In genomic region chr8:64910026-64910425, GRCm38 (mm10) we compare ENCODE assay signal across 21 mouse cellular contexts. TPM values are rescaled to one million over a fixed set of nuclear protein-coding genes. Genes with fewer than 3 reads are reported as not detected.
DNase-seq lines count a peak whose midpoint lies in the region; ATAC-seq lines count a peak whose summit lies in the region.
"Had no signal": no experiment of that assay in that cellular context is flagged by ENCODE, and none has a peak within 500 bp of the region (broad histone marks: within the 10 kb centered on the region; RNA-seq: fewer than 3 reads in every experiment).

No protein-coding gene starts in this region.

- H3K4me2 ChIP-seq in intestine, embryonic 14.5 days (ENCODE audit: low read length): no peak overlapping the region
- H3K4me2 ChIP-seq in intestine, embryonic 15.5 days (replicated peaks): no peak overlapping the region
- no peak overlapping the region for H3K4me2 ChIP-seq in midbrain, embryonic 11.5 days
- H3K4me2 ChIP-seq in midbrain, embryonic 14.5 days (ENCODE audit: low read length): no peak overlapping the region

- WGBS in intestine, embryonic 14.5 days: 92% methylated on average over 2 of the region's 2 CpGs
- 90% methylated on average over 2 of the region's 2 CpGs for WGBS in intestine, embryonic 15.5 days
- 86% methylated on average over 2 of the region's 2 CpGs for WGBS in midbrain, embryonic 11.5 days
- WGBS in midbrain, embryonic 14.5 days: 95% methylated on average over 2 of the region's 2 CpGs

- no peak for ATAC-seq in intestine, embryonic 14.5 days (replicated peaks; ENCODE audit: low FRiP score, low TSS enrichment, low read depth)
- no peak for ATAC-seq in intestine, embryonic 15.5 days
- no peak for ATAC-seq in midbrain, embryonic 11.5 days (ENCODE audit: low FRiP score)
- ATAC-seq in midbrain, embryonic 14.5 days (ENCODE audit: low FRiP score, low TSS enrichment): no peak
- ATAC-seq: activated CD4-positive, CD25-positive, alpha-beta regulatory T cell, adult 4 months; CD4-positive, CD25-positive, alpha-beta regulatory T cell, adult 4 months; Patski had no signal

- no peaks in the 10 kb centered on the region for H3K4me1 ChIP-seq in intestine, embryonic 14.5 days (replicated peaks; ENCODE audit: control insufficient read depth, insufficient read depth, low read length)
- H3K4me1 ChIP-seq in intestine, embryonic 15.5 days (replicated peaks): no peaks in the 10 kb centered on the region
- no peaks in the 10 kb centered on the region for H3K4me1 ChIP-seq in midbrain, embryonic 11.5 days (ENCODE audit: control insufficient read depth, insufficient read depth, low read length)
- no peaks in the 10 kb centered on the region for H3K4me1 ChIP-seq in midbrain, embryonic 14.5 days (ENCODE audit: control insufficient read depth, insufficient read depth, low read length)

- H3K36me3 ChIP-seq in intestine, embryonic 14.5 days (ENCODE audit: control insufficient read depth, insufficient read depth, low read length): no peaks in the 10 kb centered on the region
- H3K36me3 ChIP-seq in intestine, embryonic 15.5 days: no peaks in the 10 kb centered on the region
- H3K36me3 ChIP-seq in midbrain, embryonic 11.5 days (ENCODE audit: control insufficient read depth, insufficient read depth, low read length): no peaks in the 10 kb centered on the region
- no peaks in the 10 kb centered on the region for H3K36me3 ChIP-seq in midbrain, embryonic 14.5 days (ENCODE audit: control insufficient read depth, insufficient read depth, low read length)
- H3K36me3 ChIP-seq: G1E had no signal

- intact Hi-C loops in heart, postnatal 25 days (cut with DNase I): no loop called here

- no peak overlapping the region for H3K4me3 ChIP-seq in intestine, embryonic 14.5 days (ENCODE audit: low read depth, low read length)
- H3K4me3 ChIP-seq in intestine, embryonic 15.5 days (replicated peaks): no peak overlapping the region
- H3K4me3 ChIP-seq in midbrain, embryonic 11.5 days (ENCODE audit: low read depth, low read length): no peak overlapping the region
- H3K4me3 ChIP-seq in midbrain, embryonic 14.5 days (replicated peaks; ENCODE audit: low read depth, low read length): no peak overlapping the region

- no peak overlapping the region for H3K27ac ChIP-seq in intestine, embryonic 14.5 days (ENCODE audit: low read depth)
- H3K27ac ChIP-seq in intestine, embryonic 15.5 days: no peak overlapping the region
- H3K27ac ChIP-seq in midbrain, embryonic 11.5 days (ENCODE audit: low read depth, low read length): no peak overlapping the region
- H3K27ac ChIP-seq in midbrain, embryonic 14.5 days (replicated peaks; ENCODE audit: low read depth, low read length): no peak overlapping the region

- no peaks in the 10 kb centered on the region for H3K9me3 ChIP-seq in intestine, embryonic 14.5 days (ENCODE audit: control insufficient read depth, low read length)
- H3K9me3 ChIP-seq in intestine, embryonic 15.5 days: no peaks in the 10 kb centered on the region
- no peaks in the 10 kb centered on the region for H3K9me3 ChIP-seq in midbrain, embryonic 11.5 days (ENCODE audit: control insufficient read depth, low read length)
- no peaks in the 10 kb centered on the region for H3K9me3 ChIP-seq in midbrain, embryonic 14.5 days (ENCODE audit: control insufficient read depth, low read length)
- H3K9me3 ChIP-seq: G1E had no signal

- H3K9ac ChIP-seq in intestine, embryonic 14.5 days (ENCODE audit: low read length): no peak overlapping the region
- H3K9ac ChIP-seq in intestine, embryonic 15.5 days: no peak overlapping the region
- H3K9ac ChIP-seq in midbrain, embryonic 11.5 days (ENCODE audit: low read length): no peak overlapping the region
- no peak overlapping the region for H3K9ac ChIP-seq in midbrain, embryonic 14.5 days (replicated peaks; ENCODE audit: low read length)

- DNase-seq in heart, adult 11 months: peak; percentile 52
- DNase-seq in heart, postnatal 25 days (ENCODE audit: low spot score): no peak
- DNase-seq in intestine, embryonic 14.5 days (ENCODE audit: low spot score): peak; percentile 24
- DNase-seq in midbrain, embryonic 11.5 days (ENCODE audit: low spot score, missing footprints): peak; percentile 66
- DNase-seq in midbrain, embryonic 14.5 days: no peak
- DNase-seq: adrenal gland, adult 2 months; adrenal gland, adult 8-10 months; adrenal gland, postnatal 10 days; adrenal gland, postnatal 14 days; adrenal gland, postnatal 25 days; adrenal gland, postnatal 36 days; B cell, adult 2 months; cerebellum, adult 11 months; cerebellum, adult 11-12 months; cerebellum, adult 18-20 months had no signal

- H3K27me3 ChIP-seq in intestine, embryonic 14.5 days (replicated peaks; ENCODE audit: control insufficient read depth, insufficient read depth, low read length): no peaks in the 10 kb centered on the region
- H3K27me3 ChIP-seq in intestine, embryonic 15.5 days (replicated peaks): no peaks in the 10 kb centered on the region
- H3K27me3 ChIP-seq in midbrain, embryonic 11.5 days (ENCODE audit: control insufficient read depth, insufficient read depth, low read length): no peaks in the 10 kb centered on the region
- H3K27me3 ChIP-seq in midbrain, embryonic 14.5 days (ENCODE audit: control insufficient read depth, insufficient read depth, low read length): no peaks in the 10 kb centered on the region
- H3K27me3 ChIP-seq: CH12.LX, Patski had no signal

RNA-seq across cellular contexts. Expression of gene Tmem192, which starts 37.0 kb away (rescaled TPM):
- 10 to 100 TPM; 15.4 to 18.7 TPM for total RNA-seq in heart, postnatal 25 days (2021)
- polyA plus RNA-seq in intestine, embryonic 14.5 days (2014; fragmentation: Nextera tagmentation; extraction: Ambion mirVana): 36.4 and 44.1 TPM in 2 replicates
- 46.0 and 50.8 TPM in 2 replicates for polyA plus RNA-seq in intestine, embryonic 15.5 days (2015; fragmentation: Nextera tagmentation; extraction: Ambion mirVana)
- 16.0 and 17.9 TPM in 2 replicates for polyA plus RNA-seq in midbrain, embryonic 11.5 days (2014; fragmentation: Nextera tagmentation; extraction: Ambion mirVana)
- polyA plus RNA-seq in midbrain, embryonic 14.5 days (2014; fragmentation: Nextera tagmentation; extraction: Ambion mirVana): 28.2 and 32.7 TPM in 2 replicates

Comparison
In these comparisons a context has a peak if more than half of its experiments do, and no peak if none do; other contexts are left out.
1. DNase-seq: peak in heart, adult 11 months (single experiment), intestine, embryonic 14.5 days (single experiment) and midbrain, embryonic 11.5 days (single experiment); none in heart, postnatal 25 days (single experiment) and midbrain, embryonic 14.5 days (single experiment).